Mouse (Mus musculus): ENCODE results near the gene Faf2. TPM values are rescaled to one million over a fixed set of nuclear protein-coding genes. Genes with fewer than 3 reads are reported as not detected.
"Not testable (repeated sequence)": the region's sequence is repeated elsewhere in the genome, so short reads cannot be mapped to it uniquely, and the experiment has no call there.

Faf2 gene
- polyA plus RNA-seq, 1 experiment from 2014 or later: 79.7 TPM

GRCm38 (mm10) chr13:54608002-54608401, 13.6 kb upstream of the Faf2 start:
- H3K27me3 ChIP-seq: peaks cover 28% of the 10 kb centered on the region
- no peak overlapping the region for H3K27ac ChIP-seq
- H3K9ac ChIP-seq (replicated peaks): peak overlapping the region; percentile 56
- H3K36me3 ChIP-seq: peaks cover 12% of the 10 kb centered on the region; the same call in 1 of the 2 replicates
- 80% methylated on average over 3 of the region's 3 CpGs for WGBS
- ATAC-seq: no peak
- H3K4me1 ChIP-seq (replicated peaks): peaks cover 40% of the 10 kb centered on the region
- no peak overlapping the region for H3K4me3 ChIP-seq (replicated peaks)
- no peaks in the 10 kb centered on the region for H3K9me3 ChIP-seq
- peak overlapping the region; percentile 86; the same call in 1 of the 2 replicates for H3K4me2 ChIP-seq (replicated peaks)

GRCm38 (mm10) chr13:54608666-54609065, 12.9 kb upstream of the Faf2 start:
- peak overlapping the region; percentile 56 for H3K9ac ChIP-seq (replicated peaks)
- WGBS: 11% methylated on average over 8 of the region's 8 CpGs
- no peak for ATAC-seq
- peaks cover 12% of the 10 kb centered on the region; the same call in 1 of the 2 replicates for H3K36me3 ChIP-seq
- no peaks in the 10 kb centered on the region for H3K9me3 ChIP-seq
- H3K27me3 ChIP-seq: peaks cover 28% of the 10 kb centered on the region
- H3K27ac ChIP-seq: 0 out of 2 replicates have a peak overlapping the region, but pooled peaks have one; percentile 39
- H3K4me1 ChIP-seq (replicated peaks): peaks cover 34% of the 10 kb centered on the region
- H3K4me2 ChIP-seq (replicated peaks): peak overlapping the region; percentile 86
- H3K4me3 ChIP-seq (replicated peaks): peak overlapping the region; percentile 16; the same call in 1 of the 2 replicates

- WGBS: 8% methylated on average over 1 of the region's 1 CpGs
- peaks cover 32% of the 10 kb centered on the region for H3K4me1 ChIP-seq (replicated peaks)
- H3K9me3 ChIP-seq: no peaks in the 10 kb centered on the region
- H3K36me3 ChIP-seq: peaks cover 12% of the 10 kb centered on the region; the same call in 1 of the 2 replicates
- peak overlapping the region; percentile 56 for H3K9ac ChIP-seq (replicated peaks)
- ATAC-seq: no peak
- H3K27ac ChIP-seq: no peak overlapping the region
- peak overlapping the region; percentile 16; the same call in 1 of the 2 replicates for H3K4me3 ChIP-seq (replicated peaks)
- peaks cover 28% of the 10 kb centered on the region for H3K27me3 ChIP-seq
- H3K4me2 ChIP-seq (replicated peaks): peak overlapping the region; percentile 86
Observed at GRCm38 (mm10) chr13:54609301-54609700, 12.3 kb upstream of the Faf2 start.

- Histone ChIP-seq H3K9me3 (no peaks in the 10 kb centered on the region), H3K4me2 (replicated peaks) (peak overlapping the region; percentile 86), H3K27me3 (peaks cover 15% of the 10 kb centered on the region), H3K9ac (replicated peaks) (peak overlapping the region; percentile 82), H3K27ac (peak overlapping the region; percentile 72), H3K4me3 (replicated peaks) (peak overlapping the region; percentile 62), H3K36me3 (peaks cover 1% of the 10 kb centered on the region; the same call in 1 of the 2 replicates), H3K4me1 (replicated peaks) (peaks cover 32% of the 10 kb centered on the region)
- peak; percentile 60 for ATAC-seq
- WGBS: 6% methylated on average over 13 of the region's 13 CpGs
Observed at GRCm38 (mm10) chr13:54610613-54610971, 11.0 kb upstream of the Faf2 start.

GRCm38 (mm10) chr13:54610972-54611754, 10.4 kb upstream of the Faf2 start, which contains the start of gene Cltb:
Cltb (minus strand) TSS chr13:54611344.
- WGBS: under 1% methylated on average over 65 of the region's 66 CpGs
- peak within 1 kb of the TSS; percentile 62 for H3K4me3 ChIP-seq (replicated peaks)

GRCm38 (mm10) chr13:54613141-54613540, 8.4 kb upstream of the Faf2 start:
- WGBS: 88% methylated on average over 8 of the region's 8 CpGs
- H3K9ac ChIP-seq (replicated peaks); H3K4me3 ChIP-seq (replicated peaks); H3K27me3 ChIP-seq; H3K9me3 ChIP-seq; H3K27ac ChIP-seq; ATAC-seq; H3K36me3 ChIP-seq; H3K4me2 ChIP-seq (replicated peaks): not testable (repeated sequence)
- H3K4me1 ChIP-seq (replicated peaks): peaks cover 30% of the 10 kb centered on the region

More at GRCm38 (mm10) chr13:54610972-54611754, 10.4 kb upstream of the Faf2 start, which contains the start of gene Cltb:
- Histone ChIP-seq H3K9ac (replicated peaks) (peak within 1 kb of the TSS; percentile 82), H3K4me1 (replicated peaks) (peaks cover 32% of the 10 kb centered on the region), H3K27ac (peak within 1 kb of the TSS; percentile 72), H3K9me3 (no peaks in the 10 kb centered on the region), H3K4me2 (replicated peaks) (peak within 1 kb of the TSS; percentile 86), H3K36me3 (no peaks in the 10 kb centered on the region), H3K27me3 (peaks cover 9% of the 10 kb centered on the region)
- ATAC-seq: peak; percentile 72

- H3K9ac ChIP-seq (replicated peaks): no peak overlapping the region
- 81% methylated on average over 8 of the region's 8 CpGs for WGBS
- peaks cover 9% of the 10 kb centered on the region; the same call in 1 of the 2 replicates for H3K27me3 ChIP-seq
- H3K4me1 ChIP-seq (replicated peaks): 0 out of 2 replicates have a peak, but pooled peaks cover 6% of the 10 kb centered on the region
- no peak overlapping the region for H3K27ac ChIP-seq
- no peaks in the 10 kb centered on the region for H3K9me3 ChIP-seq
- H3K4me2 ChIP-seq (replicated peaks): no peak overlapping the region
- no peak for ATAC-seq
- no peak overlapping the region for H3K4me3 ChIP-seq (replicated peaks)
- no peaks in the 10 kb centered on the region for H3K36me3 ChIP-seq
Observed at GRCm38 (mm10) chr13:54616307-54616706, 5.3 kb upstream of the Faf2 start.

- H3K27me3 ChIP-seq: peaks cover 9% of the 10 kb centered on the region; the same call in 1 of the 2 replicates
- H3K4me1 ChIP-seq (replicated peaks): no peaks in the 10 kb centered on the region
- whole genome bisulfite sequencing: 75% methylated on average over 6 of the region's 6 CpGs
- no peaks in the 10 kb centered on the region for H3K36me3 ChIP-seq
- no peaks in the 10 kb centered on the region for H3K9me3 ChIP-seq
- H3K4me2 ChIP-seq (replicated peaks): no peak overlapping the region
- H3K9ac ChIP-seq (replicated peaks): no peak overlapping the region
- H3K4me3 ChIP-seq (replicated peaks): no peak overlapping the region
- no peak overlapping the region for H3K27ac ChIP-seq
- no peak for ATAC-seq
Observed at GRCm38 (mm10) chr13:54616998-54617397, 4.6 kb upstream of the Faf2 start.

- peak overlapping the region; percentile 97 for H3K4me3 ChIP-seq (replicated peaks)
- peak overlapping the region; percentile 94 for H3K9ac ChIP-seq (replicated peaks)
- peak; percentile 62; the same call in 1 of the 2 replicates for ATAC-seq
- no peaks in the 10 kb centered on the region for H3K36me3 ChIP-seq
- 1% methylated on average over 26 of the region's 27 CpGs for WGBS
- peaks cover 8% of the 10 kb centered on the region; the same call in 1 of the 2 replicates for H3K27me3 ChIP-seq
- no peaks in the 10 kb centered on the region for H3K9me3 ChIP-seq
- peak overlapping the region; percentile 92 for H3K27ac ChIP-seq
- peak overlapping the region; percentile 96 for H3K4me2 ChIP-seq (replicated peaks)
- peaks cover 24% of the 10 kb centered on the region for H3K4me1 ChIP-seq (replicated peaks)
Observed at GRCm38 (mm10) chr13:54621960-54622521, 457 bp downstream of the Faf2 start.

- H3K27ac ChIP-seq: no peak overlapping the region
- peaks cover 6% of the 10 kb centered on the region for H3K4me1 ChIP-seq (replicated peaks)
- no peak overlapping the region for H3K9ac ChIP-seq (replicated peaks)
- no peaks in the 10 kb centered on the region for H3K27me3 ChIP-seq
- no peaks in the 10 kb centered on the region for H3K9me3 ChIP-seq
- no peak for ATAC-seq
- H3K4me3 ChIP-seq (replicated peaks): no peak overlapping the region
- 90% methylated on average over 4 of the region's 4 CpGs for WGBS
- H3K4me2 ChIP-seq (replicated peaks): no peak overlapping the region
- H3K36me3 ChIP-seq: 0 out of 2 replicates have a peak, but pooled peaks cover 5% of the 10 kb centered on the region
Observed at GRCm38 (mm10) chr13:54629128-54629527, 7.5 kb downstream of the Faf2 start.

- Histone ChIP-seq H3K4me2 (replicated peaks) (no peak overlapping the region), H3K4me1 (replicated peaks) (no peaks in the 10 kb centered on the region), H3K36me3 (peaks cover 17% of the 10 kb centered on the region), H3K9ac (replicated peaks) (no peak overlapping the region), H3K27me3 (no peaks in the 10 kb centered on the region), H3K9me3 (no peaks in the 10 kb centered on the region), H3K4me3 (replicated peaks) (no peak overlapping the region), H3K27ac (no peak overlapping the region)
- ATAC-seq: no peak
- WGBS: 84% methylated on average over 3 of the region's 3 CpGs
Observed at GRCm38 (mm10) chr13:54632731-54633277, 11.2 kb downstream of the Faf2 start.

- no peak for ATAC-seq
- H3K4me3 ChIP-seq (replicated peaks): no peak overlapping the region
- 94% methylated on average over 3 of the region's 3 CpGs for WGBS
- H3K27me3 ChIP-seq: no peaks in the 10 kb centered on the region
- no peak overlapping the region for H3K4me2 ChIP-seq (replicated peaks)
- peaks cover 36% of the 10 kb centered on the region for H3K36me3 ChIP-seq
- H3K9ac ChIP-seq (replicated peaks): no peak overlapping the region
- H3K4me1 ChIP-seq (replicated peaks): no peaks in the 10 kb centered on the region
- no peaks in the 10 kb centered on the region for H3K9me3 ChIP-seq
- H3K27ac ChIP-seq: no peak overlapping the region
Observed at GRCm38 (mm10) chr13:54635011-54635410, 13.4 kb downstream of the Faf2 start.

Measured in midbrain, embryonic 13.5 days (tissue).